Mouse (Mus musculus) spleen, adult 2 months (tissue): ENCODE data around the gene Lime1.

Experiments
- CTCF ChIP-seq: fragments of 200-500 bp; IDR thresholded peaks from 2 replicates; pipeline ENCODE4 v1.5.1; 2011; ENCODE audit warnings: mild to moderate bottlenecking, inconsistent platforms; ENCODE audit not compliant: insufficient read depth, insufficient read length, insufficient replicate concordance; ENCODE audit errors: extremely low read depth
- POLR2A ChIP-seq: fragments of 200-500 bp; IDR thresholded peaks from 2 replicates; pipeline ENCODE4 v1.6.1; 2011; ENCODE audit warnings: low read depth, low read length, inconsistent platforms

GRCm38 (mm10) chr2:181332542-181332941 lies 47.3 kb upstream of the Lime1 start:
- TF ChIP-seq CTCF (no peak), POLR2A (no peak)
